In genomic region chr16:96885817-96886216, GRCm38 (mm10) we compare ENCODE assay signal across 29 mouse cellular contexts.
DNase-seq lines count a peak whose midpoint lies in the region; ATAC-seq and TF ChIP-seq lines count a peak whose summit lies in the region.
"Had no signal": no experiment of that assay in that cellular context is flagged by ENCODE, and none has a peak within 500 bp of the region (broad histone marks: within the 10 kb centered on the region; RNA-seq: fewer than 3 reads in every experiment).

No protein-coding gene starts in this region.

- peaks cover 23% of the 10 kb centered on the region for H3K4me1 ChIP-seq in forebrain, embryonic 15.5 days
- no peaks in the 10 kb centered on the region for H3K4me1 ChIP-seq in forebrain, embryonic 11.5 days (replicated peaks; ENCODE audit: control insufficient read depth, insufficient read depth, low read length)
- H3K4me1 ChIP-seq: hindbrain, embryonic 12.5 days; liver, embryonic 13.5 days; midbrain, embryonic 12.5 days; stomach, embryonic 15.5 days had no signal

- no peak overlapping the region for H3K9ac ChIP-seq in forebrain, embryonic 15.5 days (replicated peaks)
- H3K9ac ChIP-seq in forebrain, embryonic 11.5 days (ENCODE audit: low read length), result no peak overlapping the region
- H3K9ac ChIP-seq: embryonic facial prominence, embryonic 15.5 days; heart, embryonic 13.5 days; hindbrain, embryonic 12.5 days; kidney, embryonic 15.5 days; limb, embryonic 12.5 days; liver, embryonic 13.5 days; midbrain, embryonic 12.5 days; stomach, embryonic 15.5 days had no signal

- TF ChIP-seq CTCF in brain, embryonic 14.5 days (IDR thresholded peaks at IDR 0.05; ENCODE audit: borderline replicate concordance, extremely low read depth, insufficient read depth, insufficient read length), result no peak

- H3K4me3 ChIP-seq in forebrain, embryonic 15.5 days, result no peak overlapping the region
- no peak overlapping the region for H3K4me3 ChIP-seq in forebrain, embryonic 11.5 days (ENCODE audit: low read depth, low read length)
- H3K4me3 ChIP-seq: embryonic facial prominence, embryonic 15.5 days; heart, adult 2 months; heart, embryonic 13.5 days; hindbrain, embryonic 12.5 days; kidney, embryonic 15.5 days; limb, embryonic 12.5 days; liver, embryonic 13.5 days; midbrain, embryonic 12.5 days; stomach, embryonic 15.5 days had no signal

- H3K27me3 ChIP-seq in forebrain, embryonic 15.5 days, result no peaks in the 10 kb centered on the region
- H3K27me3 ChIP-seq in forebrain, embryonic 11.5 days (ENCODE audit: control insufficient read depth, insufficient read depth, low read length), result no peaks in the 10 kb centered on the region
- H3K27me3 ChIP-seq: CH12.LX; embryonic facial prominence, embryonic 15.5 days; heart, embryonic 13.5 days; hindbrain, embryonic 12.5 days; kidney, embryonic 15.5 days; liver, embryonic 13.5 days; midbrain, embryonic 12.5 days; stomach, embryonic 15.5 days had no signal

- H3K27ac ChIP-seq in forebrain, embryonic 15.5 days (replicated peaks), result peak overlapping the region; percentile 60
- H3K27ac ChIP-seq in forebrain, embryonic 11.5 days (ENCODE audit: low read depth, low read length), result no peak overlapping the region
- H3K27ac ChIP-seq: embryonic facial prominence, embryonic 15.5 days; heart, adult 2 months; heart, embryonic 13.5 days; hindbrain, embryonic 12.5 days; kidney, embryonic 15.5 days; limb, embryonic 12.5 days; liver, embryonic 13.5 days; midbrain, embryonic 12.5 days; stomach, embryonic 15.5 days had no signal

- WGBS in forebrain, embryonic 15.5 days, result 62% methylated on average over 2 of the region's 2 CpGs
- WGBS in forebrain, embryonic 11.5 days, result 75% methylated on average over 2 of the region's 2 CpGs

- no peak for DNase-seq in forebrain, embryonic 11.5 days (ENCODE audit: low spot score)
- peak; percentile 83 for DNase-seq in brain, embryonic 14.5 days (ENCODE audit: low read depth)
- DNase-seq in hindlimb bud, embryonic 11.5 days (ENCODE audit: extremely low spot score, low read depth, low spot score), result peak; percentile 10
- DNase-seq in layer of hippocampus, postnatal 25 days (ENCODE audit: extremely low spot score in 1 of 2, low spot score in 1 of 2), result peak; percentile 32 to 41
- no peak for DNase-seq in liver
- no peak for DNase-seq in lung, postnatal 25 days (ENCODE audit: low spot score)
- no peak for DNase-seq in urinary bladder, adult 18-20 months (ENCODE audit: low spot score in 2 of 2)
- DNase-seq: adrenal gland, adult 8-10 months; cerebellum, adult 2 months; gastrocnemius, postnatal 25 days; heart, adult 2 months; heart, postnatal 14 days; kidney, adult 11 months; kidney, postnatal 36 days; liver, embryonic 13.5 days; lung, adult 2 months; lung, postnatal 14 days; thymus, adult 18-20 months; thymus, postnatal 36 days had no signal

- no peaks in the 10 kb centered on the region for H3K36me3 ChIP-seq in forebrain, embryonic 15.5 days
- H3K36me3 ChIP-seq in forebrain, embryonic 11.5 days (ENCODE audit: control insufficient read depth, insufficient read depth, low read length), result no peaks in the 10 kb centered on the region
- H3K36me3 ChIP-seq: embryonic facial prominence, embryonic 15.5 days; G1E; heart, embryonic 13.5 days; hindbrain, embryonic 12.5 days; kidney, embryonic 15.5 days; limb, embryonic 12.5 days; liver, embryonic 13.5 days; midbrain, embryonic 12.5 days; stomach, embryonic 15.5 days had no signal

- no peaks in the 10 kb centered on the region for H3K9me3 ChIP-seq in forebrain, embryonic 15.5 days
- H3K9me3 ChIP-seq in forebrain, embryonic 11.5 days (ENCODE audit: control insufficient read depth, low read length), result no peaks in the 10 kb centered on the region
- H3K9me3 ChIP-seq: embryonic facial prominence, embryonic 15.5 days; heart, embryonic 13.5 days; hindbrain, embryonic 12.5 days; kidney, embryonic 15.5 days; limb, embryonic 12.5 days; liver, embryonic 13.5 days; midbrain, embryonic 12.5 days; stomach, embryonic 15.5 days had no signal

- ATAC-seq in forebrain, embryonic 15.5 days (replicated peaks), result peak; percentile 67; the same call in 1 of the 2 replicates
- no peak for ATAC-seq in forebrain, embryonic 11.5 days (replicated peaks; ENCODE audit: low FRiP score)

- no peak overlapping the region for H3K4me2 ChIP-seq in forebrain, embryonic 15.5 days (replicated peaks)
- no peak overlapping the region for H3K4me2 ChIP-seq in forebrain, embryonic 11.5 days (ENCODE audit: low read depth, low read length, severe bottlenecking)
- H3K4me2 ChIP-seq: embryonic facial prominence, embryonic 15.5 days; heart, embryonic 13.5 days; hindbrain, embryonic 12.5 days; kidney, embryonic 15.5 days; limb, embryonic 12.5 days; liver, embryonic 13.5 days; midbrain, embryonic 12.5 days; stomach, embryonic 15.5 days had no signal

- TF ChIP-seq POLR2A in brain, embryonic 14.5 days (IDR thresholded peaks at IDR 0.05; ENCODE audit: borderline replicate concordance, extremely low read depth, insufficient read depth, insufficient read length, poor library complexity, severe bottlenecking), result no peak

Comparison
In these comparisons a context has a peak if more than half of its experiments do, and no peak if none do; other contexts are left out.
1. DNase-seq: peak in brain, embryonic 14.5 days (single experiment), hindlimb bud, embryonic 11.5 days (single experiment) and layer of hippocampus, postnatal 25 days (2 of 2); none in forebrain, embryonic 11.5 days (single experiment), liver (single experiment), lung, postnatal 25 days (single experiment) and urinary bladder, adult 18-20 months (0 of 2).